Mouse (Mus musculus): ENCODE results near the gene Sema4b. TPM values are rescaled to one million over a fixed set of nuclear protein-coding genes. Genes with fewer than 3 reads are reported as not detected.

Sema4b gene
- polyA plus RNA-seq, 1 experiment from 2014 or later = 12.1 TPM

- Histone ChIP-seq H3K9me3 (replicated peaks; ENCODE audit: control insufficient read depth, low read length) (no peaks in the 10 kb centered on the region), H3K4me3 (ENCODE audit: low read length) (no peak overlapping the region), H3K4me1 (ENCODE audit: control insufficient read depth, insufficient read depth, low read length) (peaks cover 15% of the 10 kb centered on the region), H3K27ac (ENCODE audit: low read length) (no peak overlapping the region), H3K36me3 (ENCODE audit: control insufficient read depth, insufficient read depth) (peaks cover 28% of the 10 kb centered on the region), H3K4me2 (ENCODE audit: low read depth, low read length) (no peak overlapping the region), H3K9ac (ENCODE audit: low read length) (peak overlapping the region; percentile 44), H3K27me3 (ENCODE audit: control insufficient read depth, insufficient read depth, low read length) (no peaks in the 10 kb centered on the region)
- peak; percentile 79 for ATAC-seq (replicated peaks; ENCODE audit: extremely low read depth, insufficient read depth, low FRiP score)
- 24% methylated on average over 4 of the region's 4 CpGs for WGBS
Measured at GRCm38 (mm10) chr7:80215398-80215797, 28.8 kb downstream of the Sema4b start.

- Histone ChIP-seq H3K4me3 (ENCODE audit: low read length) (no peak overlapping the region), H3K9me3 (replicated peaks; ENCODE audit: control insufficient read depth, low read length) (no peaks in the 10 kb centered on the region), H3K4me2 (ENCODE audit: low read depth, low read length) (no peak overlapping the region), H3K27me3 (ENCODE audit: control insufficient read depth, insufficient read depth, low read length) (no peaks in the 10 kb centered on the region), H3K9ac (ENCODE audit: low read length) (no peak overlapping the region), H3K36me3 (ENCODE audit: control insufficient read depth, insufficient read depth) (peaks cover 34% of the 10 kb centered on the region), H3K27ac (ENCODE audit: low read length) (no peak overlapping the region), H3K4me1 (ENCODE audit: control insufficient read depth, insufficient read depth, low read length) (peaks cover 10% of the 10 kb centered on the region)
- no peak for ATAC-seq (replicated peaks; ENCODE audit: extremely low read depth, insufficient read depth, low FRiP score)
- WGBS = 74% methylated on average over 8 of the region's 8 CpGs
Measured at GRCm38 (mm10) chr7:80216566-80216965, 29.9 kb downstream of the Sema4b start.

- 87% methylated on average over 9 of the region's 9 CpGs for WGBS
- no peaks in the 10 kb centered on the region for H3K9me3 ChIP-seq (replicated peaks; ENCODE audit: control insufficient read depth, low read length)
Measured at GRCm38 (mm10) chr7:80218666-80219065, 32.0 kb downstream of the Sema4b start.

GRCm38 (mm10) chr7:80220237-80220797, 33.7 kb downstream of the Sema4b start:
- ATAC-seq (replicated peaks; ENCODE audit: extremely low read depth, insufficient read depth, low FRiP score) = no peak
- no peak overlapping the region for H3K4me3 ChIP-seq (ENCODE audit: low read length)
- H3K9ac ChIP-seq (ENCODE audit: low read length) = no peak overlapping the region
- peaks cover under 1% of the 10 kb centered on the region; the same call in 1 of the 2 replicates for H3K4me1 ChIP-seq (ENCODE audit: control insufficient read depth, insufficient read depth, low read length)
- H3K9me3 ChIP-seq (replicated peaks; ENCODE audit: control insufficient read depth, low read length) = no peaks in the 10 kb centered on the region
- 89% methylated on average over 9 of the region's 9 CpGs for WGBS
- H3K27me3 ChIP-seq (ENCODE audit: control insufficient read depth, insufficient read depth, low read length) = no peaks in the 10 kb centered on the region
- no peak overlapping the region for H3K27ac ChIP-seq (ENCODE audit: low read length)
- H3K4me2 ChIP-seq (ENCODE audit: low read depth, low read length) = no peak overlapping the region
- peaks cover 46% of the 10 kb centered on the region for H3K36me3 ChIP-seq (ENCODE audit: control insufficient read depth, insufficient read depth)

More at GRCm38 (mm10) chr7:80218666-80219065, 32.0 kb downstream of the Sema4b start:
- Histone ChIP-seq H3K27ac (ENCODE audit: low read length) (no peak overlapping the region), H3K9ac (ENCODE audit: low read length) (no peak overlapping the region), H3K27me3 (ENCODE audit: control insufficient read depth, insufficient read depth, low read length) (no peaks in the 10 kb centered on the region), H3K4me3 (ENCODE audit: low read length) (no peak overlapping the region), H3K4me1 (ENCODE audit: control insufficient read depth, insufficient read depth, low read length) (peaks cover 7% of the 10 kb centered on the region), H3K36me3 (ENCODE audit: control insufficient read depth, insufficient read depth) (peaks cover 38% of the 10 kb centered on the region), H3K4me2 (ENCODE audit: low read depth, low read length) (no peak overlapping the region)
- no peak for ATAC-seq (replicated peaks; ENCODE audit: extremely low read depth, insufficient read depth, low FRiP score)

GRCm38 (mm10) chr7:80221179-80221750, 34.6 kb downstream of the Sema4b start:
- 80% methylated on average over 4 of the region's 4 CpGs for WGBS
- Histone ChIP-seq H3K4me1 (ENCODE audit: control insufficient read depth, insufficient read depth, low read length) (no peaks in the 10 kb centered on the region), H3K4me2 (ENCODE audit: low read depth, low read length) (no peak overlapping the region), H3K9me3 (replicated peaks; ENCODE audit: control insufficient read depth, low read length) (no peaks in the 10 kb centered on the region), H3K27me3 (ENCODE audit: control insufficient read depth, insufficient read depth, low read length) (no peaks in the 10 kb centered on the region), H3K4me3 (ENCODE audit: low read length) (no peak overlapping the region), H3K9ac (ENCODE audit: low read length) (no peak overlapping the region), H3K36me3 (ENCODE audit: control insufficient read depth, insufficient read depth) (peaks cover 48% of the 10 kb centered on the region), H3K27ac (ENCODE audit: low read length) (no peak overlapping the region)
- ATAC-seq (replicated peaks; ENCODE audit: extremely low read depth, insufficient read depth, low FRiP score) = no peak

- Histone ChIP-seq H3K4me1 (ENCODE audit: control insufficient read depth, insufficient read depth, low read length) (peaks cover 8% of the 10 kb centered on the region), H3K9me3 (replicated peaks; ENCODE audit: control insufficient read depth, low read length) (no peaks in the 10 kb centered on the region), H3K4me2 (ENCODE audit: low read depth, low read length) (no peak overlapping the region), H3K27ac (ENCODE audit: low read length) (no peak overlapping the region), H3K36me3 (ENCODE audit: control insufficient read depth, insufficient read depth) (peaks cover 27% of the 10 kb centered on the region), H3K27me3 (ENCODE audit: control insufficient read depth, insufficient read depth, low read length) (no peaks in the 10 kb centered on the region), H3K4me3 (ENCODE audit: low read length) (no peak overlapping the region), H3K9ac (ENCODE audit: low read length) (no peak overlapping the region)
- 94% methylated on average over 4 of the region's 4 CpGs for WGBS
- no peak for ATAC-seq (replicated peaks; ENCODE audit: extremely low read depth, insufficient read depth, low FRiP score)
Measured at GRCm38 (mm10) chr7:80227065-80227464, 40.4 kb downstream of the Sema4b start.

- H3K27me3 ChIP-seq (ENCODE audit: control insufficient read depth, insufficient read depth, low read length) = no peaks in the 10 kb centered on the region
- peaks cover 13% of the 10 kb centered on the region for H3K36me3 ChIP-seq (ENCODE audit: control insufficient read depth, insufficient read depth)
- no peak overlapping the region for H3K4me2 ChIP-seq (ENCODE audit: low read depth, low read length)
- ATAC-seq (replicated peaks; ENCODE audit: extremely low read depth, insufficient read depth, low FRiP score) = no peak
- H3K4me1 ChIP-seq (ENCODE audit: control insufficient read depth, insufficient read depth, low read length) = peaks cover 14% of the 10 kb centered on the region
- no peak overlapping the region for H3K27ac ChIP-seq (ENCODE audit: low read length)
- no peak overlapping the region for H3K4me3 ChIP-seq (ENCODE audit: low read length)
- no peak overlapping the region for H3K9ac ChIP-seq (ENCODE audit: low read length)
- H3K9me3 ChIP-seq (replicated peaks; ENCODE audit: control insufficient read depth, low read length) = no peaks in the 10 kb centered on the region
- 66% methylated on average over 6 of the region's 6 CpGs for WGBS
Measured at GRCm38 (mm10) chr7:80230196-80230595, 43.6 kb downstream of the Sema4b start.

- under 1% methylated on average over 29 of the region's 29 CpGs for WGBS
- peak; percentile 11 for ATAC-seq (replicated peaks; ENCODE audit: extremely low read depth, insufficient read depth, low FRiP score)
- Histone ChIP-seq H3K4me3 (ENCODE audit: low read length) (peak overlapping the region; percentile 92), H3K4me1 (ENCODE audit: control insufficient read depth, insufficient read depth, low read length) (peaks cover 14% of the 10 kb centered on the region), H3K9ac (ENCODE audit: low read length) (peak overlapping the region; percentile 75), H3K27me3 (ENCODE audit: control insufficient read depth, insufficient read depth, low read length) (no peaks in the 10 kb centered on the region), H3K4me2 (ENCODE audit: low read depth, low read length) (peak overlapping the region; percentile 85), H3K27ac (ENCODE audit: low read length) (peak overlapping the region; percentile 71), H3K9me3 (replicated peaks; ENCODE audit: control insufficient read depth, low read length) (no peaks in the 10 kb centered on the region), H3K36me3 (ENCODE audit: control insufficient read depth, insufficient read depth) (peaks cover 5% of the 10 kb centered on the region; the same call in 1 of the 2 replicates)
Measured at GRCm38 (mm10) chr7:80231971-80232488, 45.4 kb downstream of the Sema4b start.

GRCm38 (mm10) chr7:80232489-80233029, 45.9 kb downstream of the Sema4b start, which contains the start of the genes Cib1 and Gdpgp1:
Cib1 (minus strand) TSS chr7:80232813.
Gdpgp1 (plus strand) TSS chr7:80232865.
- peak within 1 kb of the TSS; percentile 83 for H3K9ac ChIP-seq (ENCODE audit: low read length)
- peaks cover 14% of the 10 kb centered on the region for H3K4me1 ChIP-seq (ENCODE audit: control insufficient read depth, insufficient read depth, low read length)
- WGBS = under 1% methylated on average over 56 of the region's 56 CpGs
- no peaks in the 10 kb centered on the region for H3K27me3 ChIP-seq (ENCODE audit: control insufficient read depth, insufficient read depth, low read length)
- peak; percentile 100 for ATAC-seq (replicated peaks; ENCODE audit: extremely low read depth, insufficient read depth, low FRiP score)
- H3K36me3 ChIP-seq (ENCODE audit: control insufficient read depth, insufficient read depth) = no peaks in the 10 kb centered on the region; the same call in 1 of the 2 replicates
- H3K9me3 ChIP-seq (replicated peaks; ENCODE audit: control insufficient read depth, low read length) = no peaks in the 10 kb centered on the region
- H3K4me3 ChIP-seq (ENCODE audit: low read length) = peak within 1 kb of the TSS; percentile 92
- H3K27ac ChIP-seq (ENCODE audit: low read length) = peak within 1 kb of the TSS; percentile 76
- peak within 1 kb of the TSS; percentile 85 for H3K4me2 ChIP-seq (ENCODE audit: low read depth, low read length)
